Mouse (Mus musculus) layer of hippocampus, adult 2 months (tissue): ENCODE measurements at regions not wholly inside any gene's neighbourhood (a gene's known extent, or its start where the extent isn't known, plus 50 kb on each side); places are given as distances from the start of the nearest gene placed in this dataset.

Source experiments
- DNase-seq, 2 experiments: peaks; one replicate each; pipeline ENCODE4 v3.0.0; 2022; ENCODE audit warnings: low spot score in 2 of 2
- H3K27ac ChIP-seq: fragments of 200-600 bp; 2 replicates; pipeline ENCODE4 v1.8.1; 2022
- H3K4me3 ChIP-seq: fragments of 200-600 bp; 2 replicates; pipeline ENCODE4 v1.8.1; 2022; ENCODE audit warnings: mild to moderate bottlenecking
- CTCF ChIP-seq: fragments of 200-600 bp; conservative IDR thresholded peaks from 2 replicates; pipeline ENCODE4 v1.8.1; 2022; ENCODE audit warnings: antibody characterized with exemption, mild to moderate bottlenecking, moderate library complexity

GRCm38 (mm10) chr3:149445991-149446564 is 455.7 kb upstream of the Adgrl2 start:
- no peak overlapping the region for H3K27ac ChIP-seq
- no peak for TF ChIP-seq CTCF
- no peak overlapping the region for H3K4me3 ChIP-seq
- DNase-seq: no peak

- peak; percentile 73 for TF ChIP-seq CTCF
- peak overlapping the region; percentile 62; the same call in 1 of the 2 replicates for H3K27ac ChIP-seq
- peak overlapping the region; percentile 52 for H3K4me3 ChIP-seq
- DNase-seq: peak in 1 of 2 experiments; percentile 50
Measured at GRCm38 (mm10) chr3:149444854-149445577, 454.7 kb upstream of the Adgrl2 start.

- Histone ChIP-seq H3K4me3 (peak overlapping the region; percentile 52), H3K27ac (0 out of 2 replicates have a peak overlapping the region, but pooled peaks have one; percentile 62)
- TF ChIP-seq CTCF: no peak
- no peak for DNase-seq
Measured at GRCm38 (mm10) chr3:149444377-149444776, 454.0 kb upstream of the Adgrl2 start.

GRCm38 (mm10) chr3:149441227-149441626 is 450.9 kb upstream of the Adgrl2 start:
- no peak for DNase-seq
- no peak for TF ChIP-seq CTCF

GRCm38 (mm10) chr3:149437763-149438162 is 447.4 kb upstream of the Adgrl2 start:
- Histone ChIP-seq H3K4me3 (no peak overlapping the region), H3K27ac (no peak overlapping the region)
- DNase-seq: no peak
- no peak for TF ChIP-seq CTCF

More at GRCm38 (mm10) chr3:149441227-149441626, 450.9 kb upstream of the Adgrl2 start:
- Histone ChIP-seq H3K27ac (no peak overlapping the region), H3K4me3 (no peak overlapping the region)

GRCm38 (mm10) chr3:149436944-149437343 is 446.6 kb upstream of the Adgrl2 start:
- Histone ChIP-seq H3K4me3 (no peak overlapping the region), H3K27ac (no peak overlapping the region)
- DNase-seq: no peak
- no peak for TF ChIP-seq CTCF

GRCm38 (mm10) chr3:149436420-149436819 is 446.1 kb upstream of the Adgrl2 start:
- DNase-seq: no peak
- no peak overlapping the region for H3K27ac ChIP-seq
- no peak for TF ChIP-seq CTCF

GRCm38 (mm10) chr3:149431795-149432194 is 441.4 kb upstream of the Adgrl2 start:
- DNase-seq: no peak
- H3K27ac ChIP-seq: no peak overlapping the region
- no peak overlapping the region for H3K4me3 ChIP-seq
- no peak for TF ChIP-seq CTCF

More at GRCm38 (mm10) chr3:149436420-149436819, 446.1 kb upstream of the Adgrl2 start:
- no peak overlapping the region for H3K4me3 ChIP-seq

GRCm38 (mm10) chr3:149426023-149426759 is 435.8 kb upstream of the Adgrl2 start:
- no peak for DNase-seq
- Histone ChIP-seq H3K4me3 (no peak overlapping the region), H3K27ac (no peak overlapping the region)
- no peak for TF ChIP-seq CTCF

GRCm38 (mm10) chr3:149424306-149424705 is 434.0 kb upstream of the Adgrl2 start:
- Histone ChIP-seq H3K4me3 (no peak overlapping the region), H3K27ac (no peak overlapping the region)
- no peak for TF ChIP-seq CTCF
- DNase-seq: no peak

- Histone ChIP-seq H3K27ac (no peak overlapping the region), H3K4me3 (no peak overlapping the region)
- TF ChIP-seq CTCF: peak; percentile 27
- DNase-seq: no peak
Measured at GRCm38 (mm10) chr3:149423491-149423890, 433.1 kb upstream of the Adgrl2 start.

GRCm38 (mm10) chr3:149415081-149415480 is 424.7 kb upstream of the Adgrl2 start:
- DNase-seq: no peak
- Histone ChIP-seq H3K27ac (no peak overlapping the region), H3K4me3 (no peak overlapping the region)
- TF ChIP-seq CTCF: no peak

GRCm38 (mm10) chr3:149413114-149413513 is 422.8 kb upstream of the Adgrl2 start:
- no peak overlapping the region for H3K4me3 ChIP-seq
- no peak overlapping the region for H3K27ac ChIP-seq
- no peak for TF ChIP-seq CTCF
- DNase-seq: no peak

- no peak for DNase-seq
- TF ChIP-seq CTCF: no peak
- H3K27ac ChIP-seq: no peak overlapping the region
- no peak overlapping the region for H3K4me3 ChIP-seq
Measured at GRCm38 (mm10) chr3:149410518-149410917, 420.2 kb upstream of the Adgrl2 start.
